Mouse (Mus musculus): ENCODE data around the gene Tom1l1.

DNA sequence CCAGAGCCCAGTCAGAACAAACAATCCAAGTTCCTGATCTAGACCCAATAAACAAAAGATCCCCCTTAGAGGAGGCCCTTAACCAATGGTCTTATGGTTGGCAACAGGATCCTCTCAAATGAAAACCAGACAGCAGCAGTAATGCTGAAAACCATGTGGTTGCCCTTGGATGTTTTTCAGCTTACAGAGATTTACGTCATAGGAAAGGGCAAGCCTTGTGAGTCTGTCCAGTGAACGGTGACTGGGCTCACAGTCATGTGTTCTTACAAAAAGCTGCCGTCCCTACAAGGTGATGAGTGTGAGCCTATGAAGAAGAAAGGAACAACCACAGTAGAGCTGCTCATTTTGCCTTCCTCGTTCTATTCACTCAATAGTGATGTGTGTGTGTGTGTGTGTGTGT lies 27.5 kb downstream of the Tom1l1 start:
- TF ChIP-seq E2F4 (IDR thresholded peaks at IDR 0.05; ENCODE audit: borderline replicate concordance, low read depth, low read length) (no peak), NELFE (IDR thresholded peaks at IDR 0.05; ENCODE audit: low read depth, low read length) (no peak), EP300 (IDR thresholded peaks at IDR 0.05; ENCODE audit: low read depth in 1 of 2, low read length in 2 of 2) (no peak), GATA1 (IDR thresholded peaks at IDR 0.05; ENCODE audit: low read depth, low read length) (no peak), CTCF (IDR thresholded peaks at IDR 0.05 in 2 of 3, conservative IDR thresholded peaks at IDR 0.05 in 1 of 3; ENCODE audit: control insufficient read depth in 1 of 3, insufficient read depth in 1 of 3, low read depth in 2 of 3, low read length in 3 of 3, poor library complexity in 1 of 3, severe bottlenecking in 1 of 3) (no peak), TBP (IDR thresholded peaks at IDR 0.05; ENCODE audit: low read depth, low read length) (no peak), MAZ (IDR thresholded peaks at IDR 0.05; ENCODE audit: low read depth, low read length) (no peak), UBTF (IDR thresholded peaks at IDR 0.05; ENCODE audit: borderline replicate concordance, insufficient read depth, low read depth, low read length) (no peak), GABPA (IDR thresholded peaks at IDR 0.05; ENCODE audit: low read depth, low read length) (no peak)
